Mouse (Mus musculus): ENCODE data around the gene Parp6. TPM values are rescaled to one million over a fixed set of nuclear protein-coding genes. Genes with fewer than 3 reads are reported as not detected.

Parp6 gene
- total and polyA plus RNA-seq, 3 experiments = 4.4 to 5.7 (median 4.6) TPM

- Histone ChIP-seq H3K36me3 (replicated peaks in 1 of 2; ENCODE audit: control insufficient read depth in 1 of 2, insufficient read depth in 1 of 2, low read length in 1 of 2) (no peaks in the 10 kb centered on the region), H3K79me2 (replicated peaks; ENCODE audit: control insufficient read depth, extremely low read depth, insufficient read depth, poor library complexity, severe bottlenecking) (no peaks in the 10 kb centered on the region), H3K27me3 (replicated peaks) (peaks cover 9% of the 10 kb centered on the region), H3K9me3 (replicated peaks; ENCODE audit: low read length) (no peaks in the 10 kb centered on the region), H3K4me1 (ENCODE audit: control insufficient read depth in 1 of 2, insufficient read depth in 2 of 2) (peaks cover 3 to 6% of the 10 kb centered on the region in 2 experiments; a peak in 3 of 4 replicates), H3K27ac (ENCODE audit: insufficient read depth, low read depth) (no peak overlapping the region), H3K4me2 (ENCODE audit: insufficient read depth, low read depth, poor library complexity, severe bottlenecking) (no peak overlapping the region), H3K9ac (ENCODE audit: insufficient read depth, low read depth) (no peak overlapping the region), H3K4me3 (replicated peaks in 1 of 3; ENCODE audit: low read depth in 2 of 3, low read length in 2 of 3, poor library complexity in 1 of 3) (no peak overlapping the region)
- dilution Hi-C loops (cut with MboI; ENCODE audit: extremely low pct_ligation_motif_present, extremely low pct_unique_long_range_greater_than_20kb, low sequenced_read_pairs) = no loop called here
- DNase-seq (ENCODE audit: extremely low read depth) = no peak
- in situ Hi-C loops (cut with MboI; ENCODE audit: low pct_ligation_motif_present, low pct_unique_long_range_greater_than_20kb, low sequenced_read_pairs) = no loop called here
- TF ChIP-seq TBP (conservative IDR thresholded peaks at IDR 0.05; ENCODE audit: low read depth, low read length) (no peak), ETS1 (conservative IDR thresholded peaks at IDR 0.05; ENCODE audit: low read depth, low read length) (no peak), TCF12 (IDR thresholded peaks at IDR 0.05; ENCODE audit: low read depth, low read length) (no peak), JUND (conservative IDR thresholded peaks at IDR 0.05; ENCODE audit: low read depth, low read length) (no peak), MAFK (IDR thresholded peaks at IDR 0.05; ENCODE audit: insufficient replicate concordance, low read length) (no peak), ZMIZ1 (IDR thresholded peaks at IDR 0.05; ENCODE audit: low read depth, low read length) (no peak), POLR2AphosphoS2 (IDR thresholded peaks at IDR 0.05; ENCODE audit: low read depth, low read length) (no peak), JUN (IDR thresholded peaks at IDR 0.05; ENCODE audit: insufficient read depth, low read depth, low read length) (no peak), PAX5 (IDR thresholded peaks at IDR 0.05; ENCODE audit: low read length) (no peak), CHD1 (IDR thresholded peaks at IDR 0.05; ENCODE audit: low read depth, low read length) (no peak), USF2 (conservative IDR thresholded peaks at IDR 0.05; ENCODE audit: low read depth, low read length) (no peak), SMC3 (IDR thresholded peaks at IDR 0.05; ENCODE audit: low read depth, low read length) (no peak), IRF4 (IDR thresholded peaks at IDR 0.05; ENCODE audit: low read depth, low read length) (no peak), ZC3H11A (IDR thresholded peaks at IDR 0.05; ENCODE audit: low read depth, low read length) (no peak), E2F4 (IDR thresholded peaks at IDR 0.05; ENCODE audit: insufficient replicate concordance, low read depth, low read length) (no peak), ZNF384 (IDR thresholded peaks at IDR 0.05; ENCODE audit: low read depth, low read length) (no peak)
These were observed 45.2 kb upstream of the Parp6 start for GRCm38 (mm10) chr9:59571852-59572251.

GRCm38 (mm10) chr9:59577401-59577800, 39.7 kb upstream of the Parp6 start:
- no peaks in the 10 kb centered on the region for H3K9me3 ChIP-seq (replicated peaks; ENCODE audit: low read length)
- H3K9ac ChIP-seq (ENCODE audit: insufficient read depth, low read depth) = peak overlapping the region; percentile 1; the same call in 1 of the 2 replicates
- H3K79me2 ChIP-seq (replicated peaks; ENCODE audit: control insufficient read depth, extremely low read depth, insufficient read depth, poor library complexity, severe bottlenecking) = no peaks in the 10 kb centered on the region
- H3K4me1 ChIP-seq (ENCODE audit: control insufficient read depth in 1 of 2, insufficient read depth in 2 of 2) = peaks cover 5 to 10% of the 10 kb centered on the region in 2 experiments
- H3K27me3 ChIP-seq (replicated peaks) = peaks cover 62% of the 10 kb centered on the region
- no peaks in the 10 kb centered on the region for H3K36me3 ChIP-seq (replicated peaks in 1 of 2; ENCODE audit: control insufficient read depth in 1 of 2, insufficient read depth in 1 of 2, low read length in 1 of 2)
- peak overlapping the region in 1 of 3 experiments; percentile 63 for H3K4me3 ChIP-seq (replicated peaks in 1 of 3; ENCODE audit: low read depth in 2 of 3, low read length in 2 of 3, poor library complexity in 1 of 3)
- in situ Hi-C loops (cut with MboI; ENCODE audit: low pct_ligation_motif_present, low pct_unique_long_range_greater_than_20kb, low sequenced_read_pairs) = no loop called here
- H3K27ac ChIP-seq (ENCODE audit: insufficient read depth, low read depth) = no peak overlapping the region
- TF ChIP-seq USF2 (conservative IDR thresholded peaks at IDR 0.05; ENCODE audit: low read depth, low read length) (no peak), NRF1 (IDR thresholded peaks at IDR 0.05; ENCODE audit: low read depth, low read length) (no peak), IRF4 (IDR thresholded peaks at IDR 0.05; ENCODE audit: low read depth, low read length) (no peak), RAD21 (IDR thresholded peaks at IDR 0.05; ENCODE audit: low read depth, low read length) (no peak), JUN (IDR thresholded peaks at IDR 0.05; ENCODE audit: insufficient read depth, low read depth, low read length) (no peak), MEF2A (IDR thresholded peaks at IDR 0.05; ENCODE audit: borderline replicate concordance, low read depth, low read length) (no peak), CHD2 (IDR thresholded peaks at IDR 0.05; ENCODE audit: low read length) (no peak), MAX (IDR thresholded peaks at IDR 0.05; ENCODE audit: low read length) (no peak), UBTF (IDR thresholded peaks at IDR 0.05; ENCODE audit: low read depth, low read length) (no peak)
- no peak for DNase-seq (ENCODE audit: extremely low read depth)
- H3K4me2 ChIP-seq (ENCODE audit: insufficient read depth, low read depth, poor library complexity, severe bottlenecking) = peak overlapping the region; percentile 83
- dilution Hi-C loops (cut with MboI; ENCODE audit: extremely low pct_ligation_motif_present, extremely low pct_unique_long_range_greater_than_20kb, low sequenced_read_pairs) = no loop called here

Measured in CH12.LX (cell line).